Mouse (Mus musculus) gastrocnemius, postnatal 10 days (tissue): ENCODE measurements at regions not wholly inside any gene's neighbourhood (a gene's known extent, or its start where the extent isn't known, plus 50 kb on each side); places are given as distances from the start of the nearest gene placed in this dataset.

Source experiments
- DNase-seq: peaks from one replicate; pipeline ENCODE4 v3.0.0; 2021; ENCODE audit warnings: mixed read lengths

DNA sequence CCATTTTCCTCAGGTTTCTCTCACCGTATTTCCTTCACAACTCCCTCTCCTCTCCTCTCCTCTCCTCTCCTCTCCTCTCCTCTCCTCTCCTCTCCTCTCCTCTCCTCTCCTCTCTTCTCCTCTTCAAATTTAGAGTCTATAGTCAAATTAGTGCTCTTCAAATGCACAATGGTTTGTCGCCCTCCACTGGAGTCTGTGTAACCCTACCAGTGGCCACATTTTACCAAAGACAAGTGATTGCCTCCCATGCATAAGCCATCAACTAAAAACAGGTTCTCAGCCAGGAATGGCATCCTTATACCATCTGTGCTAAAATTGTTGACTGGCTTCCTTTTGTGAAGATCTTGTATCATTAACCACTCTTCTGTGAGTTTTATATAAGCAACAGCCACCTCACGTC is 979.5 kb upstream of the Adam24 start:
- DNase-seq: peak; percentile 4

DNA sequence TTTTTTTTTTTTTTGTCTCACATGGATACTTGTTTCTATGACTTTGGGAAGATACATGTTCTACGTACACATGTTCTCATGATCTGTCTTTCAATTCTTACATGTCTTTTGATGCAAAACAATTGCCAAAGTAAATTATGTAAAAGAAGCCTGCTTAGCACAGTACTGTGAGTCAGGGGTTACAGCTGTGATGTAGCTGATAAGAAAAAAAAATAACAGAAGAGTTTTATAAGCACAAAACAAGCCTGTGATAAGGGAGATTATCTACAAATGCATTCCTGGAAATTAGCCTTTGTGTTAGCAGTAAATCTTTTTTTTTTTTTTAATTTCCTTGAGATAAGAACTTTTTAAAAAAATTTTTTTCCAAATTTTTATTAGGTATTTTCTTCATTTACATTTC is 969.0 kb upstream of the Adam24 start:
- no peak for DNase-seq

DNA sequence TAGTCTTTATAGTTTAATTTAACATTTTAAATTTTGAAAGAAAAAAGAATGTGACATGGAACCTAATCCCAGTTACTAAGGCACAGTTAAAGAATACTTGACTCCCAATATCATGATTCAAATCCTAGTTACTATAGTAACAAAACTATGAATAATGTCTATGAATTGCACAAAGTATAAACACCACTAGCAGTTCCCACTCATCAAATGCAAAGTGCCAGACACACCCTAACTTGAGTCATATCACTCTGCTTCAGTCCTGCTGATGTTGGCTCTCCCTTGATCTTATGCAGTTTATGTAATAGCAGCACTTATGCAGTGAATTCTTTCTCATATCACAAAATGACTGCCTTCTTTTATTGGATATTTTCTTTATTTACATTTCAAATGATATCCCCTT is 932.5 kb upstream of the Adam24 start:
- no peak for DNase-seq

DNA sequence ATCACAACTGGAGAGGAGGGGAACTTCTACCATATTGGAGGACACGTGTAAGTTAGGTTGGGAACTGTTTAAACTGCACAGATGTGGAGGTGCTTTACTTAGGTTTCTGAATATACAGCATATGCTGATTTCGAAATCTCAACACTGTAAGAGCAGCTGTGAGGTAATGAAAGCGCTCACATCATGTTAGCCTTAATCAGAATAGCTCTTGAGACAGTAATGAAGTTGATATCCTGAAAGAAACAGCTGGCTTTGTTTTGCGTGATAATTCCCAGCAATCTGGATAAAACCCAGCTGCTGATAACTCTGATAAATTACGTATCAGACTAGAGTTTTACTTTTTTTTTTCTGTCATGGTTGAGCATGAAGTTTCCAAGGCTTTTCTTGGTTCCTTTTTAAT is 928.7 kb upstream of the Adam24 start:
- DNase-seq: no peak

DNA sequence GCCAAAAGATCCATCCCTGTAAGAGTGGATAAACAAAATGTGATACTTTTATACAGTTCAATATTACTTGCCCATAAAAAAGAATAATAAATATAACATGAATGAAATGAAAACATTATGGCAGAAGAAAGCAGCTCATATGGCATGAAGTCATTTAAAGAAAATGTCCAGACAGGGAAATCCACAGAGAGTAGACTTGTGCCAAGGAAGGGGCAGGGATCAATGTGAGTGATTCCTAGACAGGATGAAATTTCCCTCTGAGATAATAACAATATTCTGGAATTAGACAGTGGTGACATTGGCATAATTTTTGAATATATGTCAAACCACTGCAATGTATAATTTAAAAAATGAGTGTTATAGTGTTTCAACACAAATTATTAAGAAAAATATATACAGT is 915.0 kb upstream of the Adam24 start:
- no peak for DNase-seq

DNA sequence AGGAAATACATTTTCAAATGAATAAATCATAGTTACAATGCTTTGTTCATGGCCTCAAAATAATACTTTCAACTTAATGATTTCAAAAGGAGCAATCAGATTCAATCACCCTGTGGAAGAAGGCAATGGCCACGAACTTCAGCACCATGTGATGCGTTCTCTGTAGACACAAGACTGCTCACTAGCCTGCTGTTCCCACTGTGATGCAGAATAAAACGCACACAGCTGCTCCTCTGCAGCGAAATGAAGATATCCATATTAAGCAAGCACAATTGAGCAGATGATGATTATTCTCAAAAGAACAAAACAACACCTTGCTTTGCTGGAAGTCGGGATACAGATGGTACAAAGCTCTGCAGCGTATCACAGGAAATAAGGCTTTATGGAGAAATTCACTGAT is 895.4 kb upstream of the Adam24 start:
- no peak for DNase-seq

DNA sequence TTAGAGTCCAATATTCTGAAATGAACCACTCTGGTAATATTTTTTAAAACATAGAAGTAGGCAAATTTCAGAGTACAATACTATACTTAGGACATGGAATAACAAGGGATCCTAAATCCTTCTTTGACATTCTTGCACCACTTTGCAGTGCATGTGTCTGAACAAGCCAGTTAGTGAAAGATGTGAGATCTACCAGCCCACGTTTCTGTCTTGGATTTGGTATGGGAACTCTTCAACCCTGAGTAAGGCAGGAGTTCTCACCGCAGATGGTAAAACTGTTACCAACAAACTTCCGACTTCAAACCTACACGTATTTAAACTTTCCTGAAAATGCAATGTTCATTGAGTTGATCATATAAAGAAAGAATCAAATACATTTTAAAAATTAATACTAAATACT is 894.7 kb upstream of the Adam24 start:
- no peak for DNase-seq

DNA sequence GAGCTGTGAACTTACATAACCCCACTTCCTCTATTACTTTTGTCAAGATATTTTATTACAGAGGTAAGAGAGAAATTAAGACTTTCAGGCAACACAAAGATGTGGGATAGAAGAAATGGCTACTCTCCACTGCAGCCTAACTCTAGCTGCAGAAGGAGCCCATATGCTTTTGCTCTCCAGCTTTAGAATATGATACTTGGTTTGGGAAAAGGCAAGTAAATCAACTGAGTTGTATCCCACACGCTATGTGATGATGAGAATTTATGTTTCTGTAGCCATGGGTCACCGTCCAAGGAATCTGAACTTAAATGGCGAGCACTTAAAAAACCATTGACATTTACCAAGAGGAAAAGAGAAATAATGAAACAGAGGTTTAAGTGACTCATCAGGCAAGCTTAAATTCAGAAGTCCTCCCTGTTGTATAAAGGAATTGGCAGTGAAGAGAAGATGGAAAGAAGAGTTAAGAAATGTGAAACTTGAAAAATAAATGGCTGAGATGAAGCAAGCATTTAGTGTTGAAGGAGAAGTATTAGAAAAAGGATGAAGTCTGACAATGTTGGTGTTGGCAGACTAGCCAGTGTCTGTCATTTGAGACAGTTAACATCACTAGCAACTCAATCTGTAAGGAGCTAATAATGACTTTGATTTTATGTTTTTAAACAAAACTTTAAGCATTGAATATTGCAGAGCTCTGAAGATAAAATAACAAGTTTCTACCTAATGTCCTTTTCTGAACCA is 893.3 kb upstream of the Adam24 start:
- DNase-seq: no peak

DNA sequence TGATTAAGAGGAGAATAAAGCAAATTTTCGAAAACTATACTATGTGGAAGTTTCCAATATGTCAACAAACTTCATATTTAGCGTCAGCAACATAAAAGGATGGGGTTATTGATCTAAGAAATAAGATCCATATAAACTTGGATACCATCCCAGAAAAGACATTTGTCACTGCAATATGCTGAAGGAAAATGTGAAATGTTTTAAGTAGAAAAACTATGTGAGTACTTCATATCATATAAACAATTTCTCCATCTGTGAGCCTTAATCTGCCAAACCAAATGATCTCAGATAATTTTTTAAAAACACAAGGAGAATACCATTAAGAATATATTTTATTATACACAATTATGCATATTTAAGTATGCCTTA is 892.7 kb upstream of the Adam24 start:
- DNase-seq: no peak
